Mouse (Mus musculus) liver, postnatal 0 days (tissue): Measurements from ENCODE around the gene Scin. TPM values are rescaled to one million over a fixed set of nuclear protein-coding genes. Genes with fewer than 3 reads are reported as not detected.

Experiments
- ATAC-seq: fragments of 200-750 bp; cut with Nextera tagmentation; 2 replicates; pipeline ENCODE4 v1.8.0; 2017; ENCODE audit warnings: mild to moderate bottlenecking, moderate library complexity
- DNase-seq: peaks from one replicate; pipeline ENCODE4 v3.0.0-alpha.2; 2016
- H3K27ac ChIP-seq: fragments of 300-500 bp; sonication (generic); 2 replicates; pipeline ENCODE4 v1.5.1; 2014; ENCODE audit warnings: antibody characterized with exemption, moderate library complexity, mild to moderate bottlenecking, low read depth
- H3K27me3 ChIP-seq: fragments of 300-500 bp; sonication (generic); 2 replicates; pipeline ENCODE4 v1.6.1; 2014; ENCODE audit warnings: low read length, control low read depth, mixed read lengths; ENCODE audit not compliant: insufficient read depth
- H3K36me3 ChIP-seq: fragments of 300-500 bp; sonication (generic); replicated peaks from 2 replicates; pipeline ENCODE4 v1.6.1; 2014; ENCODE audit warnings: mild to moderate bottlenecking, control low read depth, low read length, moderate library complexity, mixed read lengths; ENCODE audit not compliant: insufficient read depth
- H3K4me1 ChIP-seq: fragments of 300-500 bp; sonication (generic); 2 replicates; pipeline ENCODE4 v1.6.1; 2014; ENCODE audit warnings: antibody characterized with exemption, mild to moderate bottlenecking, control low read depth; ENCODE audit not compliant: insufficient read depth
- H3K4me2 ChIP-seq: fragments of 300-500 bp; sonication (generic); 2 replicates; pipeline ENCODE4 v1.6.1; 2014; ENCODE audit warnings: low read depth, mild to moderate bottlenecking, low read length, moderate library complexity, mixed read lengths
- H3K4me3 ChIP-seq: fragments of 300-500 bp; sonication (generic); 2 replicates; pipeline ENCODE4 v1.5.1; 2014; ENCODE audit warnings: low read depth, low read length
- H3K9ac ChIP-seq: fragments of 300-500 bp; sonication (generic); replicated peaks from 2 replicates; pipeline ENCODE4 v1.6.1; 2014; ENCODE audit warnings: mild to moderate bottlenecking, moderate library complexity
- H3K9me3 ChIP-seq: fragments of 300-500 bp; sonication (generic); 2 replicates; pipeline ENCODE4 v1.6.1; 2016; ENCODE audit warnings: mild to moderate bottlenecking, control low read depth, low read length, mixed read lengths
- CTCF ChIP-seq: sonication (generic); IDR thresholded peaks from 2 replicates; pipeline ENCODE4 v1.5.1; 2016; ENCODE audit warnings: antibody characterized with exemption, low read depth
- EP300 ChIP-seq: IDR thresholded peaks from 2 replicates; pipeline ENCODE4 v1.6.1; 2016; ENCODE audit warnings: antibody characterized with exemption, low read depth, mild to moderate bottlenecking
- WGBS: fragments of 180-500 bp; shearing (Covaris S2); extraction: QIAGEN DNeasy Blood & Tissue Kit; methylation state at CpG from one replicate; pipeline ENCODE4 v1.1.7; 2014; ENCODE audit not compliant: insufficient replicate concordance; 5-methylcytosine and 5-hydroxymethylcytosine counted together
- polyA plus RNA-seq: library from polyadenylated mRNA; unstranded; fragments of >200 nt; fragmentation: Nextera tagmentation; extraction: Ambion mirVana; gene quantifications from 2 replicates; pipeline ENCODE4 v1.2.1, GENCODE M21; 2015

Gene Scin
- polyA plus RNA-seq, 1 experiment from 2014 or later, result 0.07 TPM

GRCm38 (mm10) chr12:40140706-40141105, 6.7 kb upstream of the Scin start:
- Histone ChIP-seq H3K4me1 (no peaks in the 10 kb centered on the region), H3K4me3 (no peak overlapping the region), H3K36me3 (no peaks in the 10 kb centered on the region), H3K4me2 (no peak overlapping the region), H3K27me3 (no peaks in the 10 kb centered on the region), H3K9me3 (no peaks in the 10 kb centered on the region), H3K9ac (no peak overlapping the region), H3K27ac (no peak overlapping the region)
- TF ChIP-seq EP300, result no peak
- TF ChIP-seq CTCF, result no peak
- no peak for ATAC-seq
- 43% methylated on average over 5 of the region's 5 CpGs for WGBS
- DNase-seq, result no peak

GRCm38 (mm10) chr12:40139484-40140245, 5.6 kb upstream of the Scin start:
- 69% methylated on average over 8 of the region's 8 CpGs for WGBS
- H3K9ac ChIP-seq, result no peak overlapping the region
- no peaks in the 10 kb centered on the region for H3K36me3 ChIP-seq
- no peak for DNase-seq
- no peak overlapping the region for H3K4me3 ChIP-seq
- ATAC-seq, result no peak
- no peak for TF ChIP-seq EP300
- no peak for TF ChIP-seq CTCF
- no peak overlapping the region for H3K27ac ChIP-seq
- H3K9me3 ChIP-seq, result no peaks in the 10 kb centered on the region
- no peaks in the 10 kb centered on the region for H3K4me1 ChIP-seq
- no peak overlapping the region for H3K4me2 ChIP-seq
- H3K27me3 ChIP-seq, result no peaks in the 10 kb centered on the region

- H3K36me3 ChIP-seq, result no peaks in the 10 kb centered on the region
- TF ChIP-seq EP300, result no peak
- TF ChIP-seq CTCF, result no peak
- 45% methylated on average over 11 of the region's 11 CpGs for WGBS
- H3K27ac ChIP-seq, result no peak overlapping the region
- H3K4me2 ChIP-seq, result peak overlapping the region; percentile 64
- H3K9me3 ChIP-seq, result no peaks in the 10 kb centered on the region
- DNase-seq, result no peak
- no peak for ATAC-seq
- no peak overlapping the region for H3K4me3 ChIP-seq
- no peak overlapping the region for H3K9ac ChIP-seq
- peaks cover 5% of the 10 kb centered on the region; the same call in 1 of the 2 replicates for H3K4me1 ChIP-seq
- peaks cover 23% of the 10 kb centered on the region for H3K27me3 ChIP-seq
These were observed 501 bp upstream of the Scin start for GRCm38 (mm10) chr12:40134529-40134928.

- no peak overlapping the region for H3K4me3 ChIP-seq
- no peak for DNase-seq
- H3K27me3 ChIP-seq, result peaks cover 23% of the 10 kb centered on the region
- H3K9ac ChIP-seq, result no peak overlapping the region
- no peaks in the 10 kb centered on the region for H3K36me3 ChIP-seq
- WGBS, result 22% methylated on average over 10 of the region's 10 CpGs
- TF ChIP-seq EP300, result no peak
- TF ChIP-seq CTCF, result no peak
- no peak for ATAC-seq
- H3K4me1 ChIP-seq, result peaks cover 5% of the 10 kb centered on the region; the same call in 1 of the 2 replicates
- H3K27ac ChIP-seq, result no peak overlapping the region
- H3K4me2 ChIP-seq, result peak overlapping the region; percentile 64; the same call in 1 of the 2 replicates
- no peaks in the 10 kb centered on the region for H3K9me3 ChIP-seq
These were observed 845 bp downstream of the Scin start for GRCm38 (mm10) chr12:40133194-40133572.

- ATAC-seq (no peak), DNase-seq (no peak)
- H3K4me3 ChIP-seq, result no peak overlapping the region
- no peaks in the 10 kb centered on the region for H3K9me3 ChIP-seq
- no peak overlapping the region for H3K27ac ChIP-seq
- no peak for TF ChIP-seq CTCF
- TF ChIP-seq EP300, result no peak
- no peak overlapping the region for H3K4me2 ChIP-seq
- no peak overlapping the region for H3K9ac ChIP-seq
- WGBS, result 60% methylated on average over 2 of the region's 2 CpGs
- no peaks in the 10 kb centered on the region for H3K4me1 ChIP-seq
- H3K27me3 ChIP-seq, result no peaks in the 10 kb centered on the region
- H3K36me3 ChIP-seq, result no peaks in the 10 kb centered on the region
These were observed 15.2 kb downstream of the Scin start for GRCm38 (mm10) chr12:40118872-40119271.

GRCm38 (mm10) chr12:40117045-40117444, 17.0 kb downstream of the Scin start:
- Histone ChIP-seq H3K4me1 (no peaks in the 10 kb centered on the region), H3K4me3 (no peak overlapping the region), H3K27me3 (no peaks in the 10 kb centered on the region), H3K36me3 (no peaks in the 10 kb centered on the region), H3K9ac (no peak overlapping the region), H3K27ac (no peak overlapping the region), H3K9me3 (no peaks in the 10 kb centered on the region), H3K4me2 (no peak overlapping the region)
- DNase-seq (no peak), ATAC-seq (no peak)
- 79% methylated on average over 6 of the region's 6 CpGs for whole genome bisulfite sequencing
- TF ChIP-seq CTCF (no peak), EP300 (no peak)
